Mouse (Mus musculus) right cerebral cortex, postnatal 25 days (tissue): Measurements from ENCODE around the gene Ftl1.
"Not testable (repeated sequence)": the region's sequence is repeated elsewhere in the genome, so short reads cannot be mapped to it uniquely, and the experiment has no call there.

ENCODE experiments used
- DNase-seq: peaks from one replicate; pipeline ENCODE4 v3.0.0; 2022

Ftl1 gene

GRCm38 (mm10) chr7:45475291-45475969, 15.7 kb upstream of the Ftl1 start:
- no peak for DNase-seq

- DNase-seq = peak; percentile 44
Measured at GRCm38 (mm10) chr7:45470869-45471268, 11.2 kb upstream of the Ftl1 start.

GRCm38 (mm10) chr7:45467090-45467670, 7.5 kb upstream of the Ftl1 start:
- no peak for DNase-seq

- peak; percentile 95 for DNase-seq
Measured at GRCm38 (mm10) chr7:45466283-45467089, 6.8 kb upstream of the Ftl1 start, which contains the start of gene Bax. TSS of gene Bax (minus strand) at chr7:45466898.

- DNase-seq = no peak
Measured at GRCm38 (mm10) chr7:45465549-45465948, 5.9 kb upstream of the Ftl1 start.

- no peak for DNase-seq
Measured at GRCm38 (mm10) chr7:45465112-45465511, 5.4 kb upstream of the Ftl1 start.

GRCm38 (mm10) chr7:45463987-45464778, 4.5 kb upstream of the Ftl1 start:
- DNase-seq = no peak

- DNase-seq = not testable (repeated sequence)
Measured at GRCm38 (mm10) chr7:45462868-45463267, 3.2 kb upstream of the Ftl1 start.

GRCm38 (mm10) chr7:45462325-45462724, 2.6 kb upstream of the Ftl1 start:
- DNase-seq = no peak

- no peak for DNase-seq
Measured at GRCm38 (mm10) chr7:45461781-45462180, 2.1 kb upstream of the Ftl1 start.

GRCm38 (mm10) chr7:45461326-45461725, 1.6 kb upstream of the Ftl1 start:
- DNase-seq = no peak

- no peak for DNase-seq
Measured at GRCm38 (mm10) chr7:45460860-45461314, 1.2 kb upstream of the Ftl1 start.

- DNase-seq = no peak
Measured at GRCm38 (mm10) chr7:45460377-45460776, 693 bp upstream of the Ftl1 start.

- DNase-seq = peak; percentile 65
Measured at GRCm38 (mm10) chr7:45458748-45459563, 728 bp downstream of the Ftl1 start.

GRCm38 (mm10) chr7:45457204-45458060, 2.3 kb downstream of the Ftl1 start:
- DNase-seq = no peak

- no peak for DNase-seq
Measured at GRCm38 (mm10) chr7:45456721-45457203, 2.9 kb downstream of the Ftl1 start.

GRCm38 (mm10) chr7:45455932-45456696, 3.6 kb downstream of the Ftl1 start:
- DNase-seq = no peak

- no peak for DNase-seq
Measured at GRCm38 (mm10) chr7:45454971-45455370, 4.7 kb downstream of the Ftl1 start.

- DNase-seq = peak; percentile 84
Measured at GRCm38 (mm10) chr7:45451344-45451982, 8.2 kb downstream of the Ftl1 start.
